Mouse (Mus musculus): ENCODE measurements around the gene Chtop. TPM values are rescaled to one million over a fixed set of nuclear protein-coding genes. Genes with fewer than 3 reads are reported as not detected.

Gene Chtop
- polyA plus RNA-seq, 1 experiment from 2014 or later = 92.0 TPM

DNA sequence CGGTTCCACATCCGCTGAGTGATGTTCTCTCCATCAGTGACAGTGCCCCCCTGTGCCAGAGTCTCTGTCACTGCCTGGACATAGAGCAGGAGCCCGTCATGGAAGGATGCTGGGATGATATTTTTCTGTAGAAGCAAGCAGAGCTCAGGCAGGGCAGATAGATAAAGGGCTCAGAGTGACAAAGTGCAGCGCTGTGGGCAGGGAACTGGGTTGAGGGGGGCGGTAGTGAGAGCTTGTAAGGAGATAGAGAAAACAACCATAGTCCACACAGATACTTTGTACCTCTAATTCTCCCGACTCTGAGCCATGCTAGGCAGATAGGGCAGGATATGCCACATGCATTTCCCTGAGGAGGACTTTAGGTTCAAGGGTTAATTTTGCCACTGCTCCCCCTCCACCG is 46.7 kb downstream of the Chtop start:
- peak overlapping the region; percentile 23 for H3K4me3 ChIP-seq
- H3K27me3 ChIP-seq (replicated peaks) = peaks cover 43% of the 10 kb centered on the region
- no peaks in the 10 kb centered on the region for H3K9me3 ChIP-seq
- peak overlapping the region; percentile 97 for H3K4me2 ChIP-seq
- H3K36me3 ChIP-seq = no peaks in the 10 kb centered on the region
- WGBS = 19% methylated on average over 7 of the region's 7 CpGs
- H3K27ac ChIP-seq (replicated peaks) = no peak overlapping the region
- ATAC-seq (ENCODE audit: extremely low read depth, insufficient number of reproducible peaks, low FRiP score, low TSS enrichment) = no peak
- H3K4me1 ChIP-seq = peaks cover 26% of the 10 kb centered on the region
- peak overlapping the region; percentile 62 for H3K9ac ChIP-seq

DNA sequence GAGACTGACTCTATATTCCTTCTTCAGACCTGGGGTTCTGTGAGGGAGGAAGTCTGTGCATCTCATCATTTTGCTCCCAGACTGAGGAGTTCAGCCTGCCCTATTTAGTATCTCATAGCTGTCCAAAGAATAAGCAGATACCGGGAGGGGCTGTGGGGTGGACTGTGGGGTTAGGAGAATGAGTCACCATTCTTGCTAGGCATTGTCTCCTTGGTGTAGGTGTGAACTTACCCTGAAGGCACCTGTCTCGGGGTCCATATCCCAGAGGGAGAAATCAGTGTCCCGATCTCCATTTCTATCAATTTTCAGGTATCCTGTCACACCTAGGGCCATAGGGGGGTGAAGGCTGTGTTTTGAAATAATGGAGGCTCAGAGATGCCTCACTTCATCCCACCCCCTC is 47.4 kb downstream of the Chtop start:
- no peak for ATAC-seq (ENCODE audit: extremely low read depth, insufficient number of reproducible peaks, low FRiP score, low TSS enrichment)
- no peaks in the 10 kb centered on the region for H3K36me3 ChIP-seq
- WGBS = 79% methylated on average over 3 of the region's 3 CpGs
- H3K27ac ChIP-seq (replicated peaks) = no peak overlapping the region
- H3K4me1 ChIP-seq = peaks cover 26% of the 10 kb centered on the region
- H3K4me3 ChIP-seq = no peak overlapping the region
- no peak overlapping the region for H3K4me2 ChIP-seq
- peaks cover 43% of the 10 kb centered on the region for H3K27me3 ChIP-seq (replicated peaks)
- no peaks in the 10 kb centered on the region for H3K9me3 ChIP-seq
- H3K9ac ChIP-seq = no peak overlapping the region

GRCm38 (mm10) chr3:90460315-90460714 is 49.0 kb downstream of the Chtop start:
- peaks cover 33% of the 10 kb centered on the region for H3K27me3 ChIP-seq (replicated peaks)
- H3K4me1 ChIP-seq = peaks cover 18% of the 10 kb centered on the region
- no peak for ATAC-seq (ENCODE audit: extremely low read depth, insufficient number of reproducible peaks, low FRiP score, low TSS enrichment)
- H3K36me3 ChIP-seq = no peaks in the 10 kb centered on the region
- H3K4me3 ChIP-seq = no peak overlapping the region
- no peaks in the 10 kb centered on the region for H3K9me3 ChIP-seq
- no peak overlapping the region for H3K9ac ChIP-seq
- H3K4me2 ChIP-seq = no peak overlapping the region
- 60% methylated on average over 5 of the region's 5 CpGs for WGBS
- H3K27ac ChIP-seq (replicated peaks) = no peak overlapping the region

- Histone ChIP-seq H3K4me3 (no peak overlapping the region), H3K36me3 (no peaks in the 10 kb centered on the region), H3K9me3 (no peaks in the 10 kb centered on the region), H3K4me1 (peaks cover 13% of the 10 kb centered on the region), H3K27me3 (replicated peaks) (peaks cover 27% of the 10 kb centered on the region), H3K4me2 (no peak overlapping the region), H3K27ac (replicated peaks) (no peak overlapping the region), H3K9ac (no peak overlapping the region)
- WGBS = 67% methylated on average over 9 of the region's 9 CpGs
- no peak for ATAC-seq (ENCODE audit: extremely low read depth, insufficient number of reproducible peaks, low FRiP score, low TSS enrichment)
These were observed 49.6 kb downstream of the Chtop start for GRCm38 (mm10) chr3:90459727-90460126.

DNA sequence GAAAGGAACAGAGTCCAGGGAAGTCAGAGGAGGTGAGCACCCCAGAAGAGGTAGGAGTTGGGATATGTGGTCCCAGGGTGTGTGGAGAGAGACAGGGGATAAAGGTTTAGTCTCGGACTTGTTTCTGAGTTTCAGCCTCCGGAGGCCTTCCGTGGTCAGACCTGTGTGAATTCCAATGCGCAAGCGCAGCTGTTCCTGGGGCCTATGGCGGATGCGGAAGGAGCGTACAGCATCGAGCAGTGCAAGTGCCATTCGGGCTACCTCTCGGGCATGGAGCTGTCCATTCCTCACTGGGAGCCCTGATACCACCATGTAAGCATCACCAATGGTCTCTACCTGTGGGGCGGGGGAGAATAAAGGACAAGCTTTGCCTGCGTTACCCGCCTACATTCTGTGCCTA is 54.4 kb downstream of the Chtop start:
- Histone ChIP-seq H3K4me2 (no peak overlapping the region), H3K27me3 (replicated peaks) (peaks cover 2% of the 10 kb centered on the region; the same call in 1 of the 2 replicates), H3K36me3 (no peaks in the 10 kb centered on the region), H3K4me1 (peaks cover 14% of the 10 kb centered on the region), H3K27ac (replicated peaks) (no peak overlapping the region), H3K9me3 (no peaks in the 10 kb centered on the region), H3K4me3 (no peak overlapping the region), H3K9ac (no peak overlapping the region)
- WGBS = 86% methylated on average over 14 of the region's 14 CpGs
- ATAC-seq (ENCODE audit: extremely low read depth, insufficient number of reproducible peaks, low FRiP score, low TSS enrichment) = no peak

DNA sequence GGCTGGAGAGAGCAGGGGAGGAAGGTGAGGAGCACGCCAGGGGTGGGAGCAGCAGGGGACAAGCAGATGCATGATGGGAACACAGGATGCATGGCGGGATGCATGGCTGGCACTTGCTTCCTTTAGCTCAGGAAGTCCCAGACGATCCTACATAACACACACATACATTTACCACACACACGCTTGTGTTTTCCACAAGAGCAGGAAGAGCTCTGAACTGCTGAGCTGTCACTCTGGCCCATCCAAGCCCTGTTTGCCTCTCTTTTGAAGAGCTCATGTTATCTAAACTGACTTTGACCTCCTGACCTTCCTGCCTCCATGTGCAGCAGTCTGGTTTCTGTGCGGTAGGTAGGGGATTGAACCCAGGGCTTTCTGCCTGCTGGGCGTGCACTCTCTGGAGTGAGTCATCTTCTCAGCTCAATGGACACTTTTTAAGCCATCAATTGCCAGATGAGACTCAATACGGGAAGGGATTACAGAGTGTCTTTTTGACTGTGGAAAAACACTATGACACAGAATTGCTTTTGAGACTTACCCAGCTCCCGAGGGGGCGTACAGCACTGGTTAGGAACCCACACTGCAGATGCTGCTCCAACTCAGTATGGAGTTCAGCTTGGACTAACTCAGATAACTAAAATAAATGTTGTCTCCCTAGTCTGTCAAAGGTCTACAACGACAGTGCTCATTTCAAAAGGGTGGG is 57.8 kb downstream of the Chtop start:
- Histone ChIP-seq H3K9ac (peak overlapping the region; percentile 62), H3K36me3 (no peaks in the 10 kb centered on the region), H3K9me3 (no peaks in the 10 kb centered on the region), H3K27me3 (replicated peaks) (no peaks in the 10 kb centered on the region), H3K4me1 (peaks cover 20% of the 10 kb centered on the region), H3K27ac (replicated peaks) (peak overlapping the region; percentile 54), H3K4me3 (peak overlapping the region; percentile 40), H3K4me2 (peak overlapping the region; percentile 62)
- no peak for ATAC-seq (ENCODE audit: extremely low read depth, insufficient number of reproducible peaks, low FRiP score, low TSS enrichment)
- WGBS = 45% methylated on average over 10 of the region's 10 CpGs

DNA sequence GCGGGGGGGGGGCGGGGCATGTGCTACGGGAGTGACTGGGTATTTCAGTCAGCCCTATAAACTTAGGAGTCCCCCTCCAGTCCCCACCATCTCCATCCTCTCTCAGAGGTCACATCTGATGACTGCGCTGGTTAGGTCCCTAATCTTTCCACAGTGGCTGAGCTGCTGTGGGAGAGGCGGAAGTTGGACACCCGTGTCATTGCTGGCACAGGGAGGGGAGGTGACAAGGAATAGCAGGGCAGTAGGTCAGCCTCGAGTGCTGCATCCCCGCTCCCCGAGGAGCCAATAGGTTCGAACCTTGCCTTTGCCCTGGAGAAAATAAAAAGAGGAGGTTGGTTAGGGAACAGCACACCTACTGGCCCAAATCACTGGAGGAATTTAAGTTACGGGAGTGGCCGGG is 58.4 kb downstream of the Chtop start:
- Histone ChIP-seq H3K9me3 (no peaks in the 10 kb centered on the region), H3K4me2 (peak overlapping the region; percentile 62), H3K4me3 (peak overlapping the region; percentile 40), H3K36me3 (no peaks in the 10 kb centered on the region), H3K27ac (replicated peaks) (peak overlapping the region; percentile 54), H3K4me1 (peaks cover 25% of the 10 kb centered on the region), H3K9ac (peak overlapping the region; percentile 62), H3K27me3 (replicated peaks) (no peaks in the 10 kb centered on the region)
- WGBS = 23% methylated on average over 12 of the region's 12 CpGs
- no peak for ATAC-seq (ENCODE audit: extremely low read depth, insufficient number of reproducible peaks, low FRiP score, low TSS enrichment)

Other genes starting within 250 kb of the Chtop start
- gene Dennd4b, start 244.3 kb downstream of the Chtop start, polyA plus RNA-seq (2015; fragmentation: Nextera tagmentation; extraction: Ambion mirVana) = 5.5 and 5.7 TPM in 2 replicates
- gene Gatad2b, start 216.3 kb downstream of the Chtop start, polyA plus RNA-seq (2015; fragmentation: Nextera tagmentation; extraction: Ambion mirVana) = 7.9 and 9.3 TPM in 2 replicates
- gene Slc27a3, start 119.6 kb downstream of the Chtop start, polyA plus RNA-seq (2015; fragmentation: Nextera tagmentation; extraction: Ambion mirVana) = 5.5 and 7.2 TPM in 2 replicates
- gene Ints3, start 75.9 kb downstream of the Chtop start, polyA plus RNA-seq (2015; fragmentation: Nextera tagmentation; extraction: Ambion mirVana) = 17.5 and 19.8 TPM in 2 replicates
- gene Npr1, start 43.6 kb downstream of the Chtop start, polyA plus RNA-seq (2015; fragmentation: Nextera tagmentation; extraction: Ambion mirVana) = 9.7 and 11.4 TPM in 2 replicates
- gene Ilf2, start 33.4 kb downstream of the Chtop start, polyA plus RNA-seq (2015; fragmentation: Nextera tagmentation; extraction: Ambion mirVana) = 116 and 125 TPM in 2 replicates
- 72.8 and 74.7 TPM in 2 replicates for gene Snapin, start 18.5 kb downstream of the Chtop start, polyA plus RNA-seq (2015; fragmentation: Nextera tagmentation; extraction: Ambion mirVana)
- gene S100a1, start 4.9 kb upstream of the Chtop start, polyA plus RNA-seq (2015; fragmentation: Nextera tagmentation; extraction: Ambion mirVana) = 203 and 220 TPM in 2 replicates
- gene S100a13, start 4.9 kb upstream of the Chtop start, polyA plus RNA-seq (2015; fragmentation: Nextera tagmentation; extraction: Ambion mirVana) = 70.4 and 73.4 TPM in 2 replicates
- gene S100a14, start 17.4 kb upstream of the Chtop start, polyA plus RNA-seq (2015; fragmentation: Nextera tagmentation; extraction: Ambion mirVana) = 0.17 and 0.28 TPM in 2 replicates
- 62.7 and 65.2 TPM in 2 replicates for gene S100a16, start 27.8 kb upstream of the Chtop start, polyA plus RNA-seq (2015; fragmentation: Nextera tagmentation; extraction: Ambion mirVana)
- gene S100a3, start 51.1 kb upstream of the Chtop start, polyA plus RNA-seq (2015; fragmentation: Nextera tagmentation; extraction: Ambion mirVana) = 0.27 and 0.32 TPM in 2 replicates
- not detected in 2 replicates for gene S100a2, start 80.7 kb upstream of the Chtop start, polyA plus RNA-seq (2015; fragmentation: Nextera tagmentation; extraction: Ambion mirVana)
- not detected in 2 replicates for gene Gm42674, start 92.4 kb upstream of the Chtop start, polyA plus RNA-seq (2015; fragmentation: Nextera tagmentation; extraction: Ambion mirVana)
- 2.4 and 3.1 TPM in 2 replicates for gene S100a4, start 94.3 kb upstream of the Chtop start, polyA plus RNA-seq (2015; fragmentation: Nextera tagmentation; extraction: Ambion mirVana)
- gene S100a5, start 99.0 kb upstream of the Chtop start, polyA plus RNA-seq (2015; fragmentation: Nextera tagmentation; extraction: Ambion mirVana) = not detected in 2 replicates
- 38.1 and 38.2 TPM in 2 replicates for gene S100a6, start 103.4 kb upstream of the Chtop start, polyA plus RNA-seq (2015; fragmentation: Nextera tagmentation; extraction: Ambion mirVana)
- gene S100a7a, start 144.5 kb upstream of the Chtop start, polyA plus RNA-seq (2015; fragmentation: Nextera tagmentation; extraction: Ambion mirVana) = not detected in 2 replicates
- 10.4 and 15.2 TPM in 2 replicates for gene S100a8, start 159.5 kb upstream of the Chtop start, polyA plus RNA-seq (2015; fragmentation: Nextera tagmentation; extraction: Ambion mirVana)
- gene S100a9, start 186.2 kb upstream of the Chtop start, polyA plus RNA-seq (2015; fragmentation: Nextera tagmentation; extraction: Ambion mirVana) = 5.2 and 10.9 TPM in 2 replicates
- not detected in 2 replicates for gene Pglyrp4, start 217.4 kb upstream of the Chtop start, polyA plus RNA-seq (2015; fragmentation: Nextera tagmentation; extraction: Ambion mirVana)